Mouse (Mus musculus): Measurements from ENCODE around the gene Zfhx3.

- TF ChIP-seq CTCF (IDR thresholded peaks at IDR 0.05; ENCODE audit: low read depth, low read length): no peak
- TF ChIP-seq POLR2A (IDR thresholded peaks at IDR 0.05; ENCODE audit: borderline replicate concordance, low read depth, low read length): no peak
These were observed 681.2 kb downstream of the Zfhx3 start for GRCm38 (mm10) chr8:108623660-108624059.
